15 mouse cellular contexts compared by ENCODE assay signal in the genomic region with DNA sequence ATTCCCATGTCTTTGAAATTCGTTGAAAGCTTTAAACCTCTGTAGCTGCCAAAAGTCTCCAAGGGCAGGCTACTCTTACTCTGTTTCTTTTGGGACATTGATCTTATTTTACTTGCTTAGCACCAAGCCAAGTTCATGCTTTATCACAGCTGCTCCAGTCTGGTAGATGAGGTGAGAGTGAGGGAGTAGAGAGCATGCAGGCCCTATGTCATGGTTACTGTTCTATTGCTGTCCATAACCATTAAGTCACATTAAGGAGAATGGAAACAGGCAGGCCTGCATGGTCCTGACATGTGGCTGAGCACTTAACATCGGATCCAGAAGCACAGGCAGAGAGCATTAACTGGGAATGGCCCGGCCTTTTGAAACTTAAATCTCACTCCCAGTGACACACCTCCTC.
"Had no signal": no experiment of that assay in that cellular context is flagged by ENCODE, and none has a peak within 500 bp of the region (broad histone marks: within the 10 kb centered on the region; RNA-seq: fewer than 3 reads in every experiment).

No protein-coding gene starts in this region.

- H3K9ac ChIP-seq: intestine, embryonic 15.5 days; liver, embryonic 14.5 days; midbrain, embryonic 12.5 days; neural tube, embryonic 13.5 days; stomach, embryonic 15.5 days had no signal

- H3K4me2 ChIP-seq: intestine, embryonic 15.5 days; midbrain, embryonic 12.5 days; neural tube, embryonic 13.5 days; stomach, embryonic 15.5 days had no signal

- H3K27ac ChIP-seq: intestine, embryonic 15.5 days; liver, embryonic 14.5 days; midbrain, embryonic 12.5 days; neural tube, embryonic 13.5 days; stomach, embryonic 15.5 days had no signal

- H3K4me3 ChIP-seq: intestine, embryonic 15.5 days; midbrain, embryonic 12.5 days; neural tube, embryonic 13.5 days; stomach, embryonic 15.5 days had no signal

- DNase-seq: kidney, adult 8-10 months; kidney, postnatal 25 days; layer of hippocampus, adult 9-11 months; layer of hippocampus, postnatal 36 days; lung, adult 18-20 months; retina, postnatal 1 day; right cerebral cortex, postnatal 4 days; spleen, adult 18-20 months; thymus, postnatal 4 days had no signal

- H3K36me3 ChIP-seq: intestine, embryonic 15.5 days; midbrain, embryonic 12.5 days; neural tube, embryonic 13.5 days; stomach, embryonic 15.5 days had no signal

- H3K27me3 ChIP-seq: intestine, embryonic 15.5 days; midbrain, embryonic 12.5 days; neural tube, embryonic 13.5 days; stomach, embryonic 15.5 days had no signal

- ATAC-seq: intestine, embryonic 15.5 days; midbrain, embryonic 16.5 days had no signal

- H3K4me1 ChIP-seq: intestine, embryonic 15.5 days; midbrain, embryonic 12.5 days; neural tube, embryonic 13.5 days; stomach, embryonic 15.5 days had no signal

- H3K9me3 ChIP-seq: intestine, embryonic 15.5 days; midbrain, embryonic 12.5 days; neural tube, embryonic 13.5 days; stomach, embryonic 15.5 days had no signal
